Mouse (Mus musculus) thymus, adult 2 months (tissue): ENCODE data around the gene Ank3.

Experiments used
- CTCF ChIP-seq: fragments of 200-500 bp; IDR thresholded peaks from 2 replicates; pipeline ENCODE4 v1.5.1; 2012; ENCODE audit warnings: mild to moderate bottlenecking, control low read depth, low read length, moderate library complexity, borderline replicate concordance; ENCODE audit not compliant: control insufficient read depth, poor library complexity, insufficient read depth; ENCODE audit errors: extremely low read depth
- POLR2A ChIP-seq: fragments of 200-500 bp; IDR thresholded peaks from 2 replicates; pipeline ENCODE4 v1.6.1; 2012; ENCODE audit warnings: mild to moderate bottlenecking, low read length, control low read depth, moderate library complexity; ENCODE audit not compliant: control insufficient read depth, poor library complexity, insufficient read depth; ENCODE audit errors: extremely low read depth

DNA sequence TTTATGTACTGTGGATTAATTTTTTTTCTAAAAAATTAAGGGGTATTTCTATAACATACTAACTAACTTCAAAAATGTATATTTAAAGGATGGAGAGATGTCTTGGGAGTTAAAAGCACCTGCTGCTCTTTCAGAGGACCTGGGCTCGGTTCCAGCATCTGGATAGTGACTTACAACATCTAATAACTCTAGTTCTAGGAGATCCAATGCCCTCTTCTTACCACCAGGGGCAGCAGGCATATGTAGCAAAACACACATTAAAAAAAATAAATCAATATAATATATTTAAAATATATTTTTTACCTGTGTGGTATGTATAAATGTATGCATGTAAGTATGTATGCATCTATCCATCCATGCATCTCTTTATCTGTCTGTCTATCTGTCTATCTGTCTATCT, 112.7 kb downstream of the Ank3 start:
- TF ChIP-seq CTCF (no peak), POLR2A (no peak)
